Mouse (Mus musculus) liver, adult 2 months (tissue): ENCODE results near the gene Ebf4. TPM values are rescaled to one million over a fixed set of nuclear protein-coding genes. Genes with fewer than 3 reads are reported as not detected.

Source experiments
- DNase-seq: peaks from one replicate; pipeline ENCODE4 v3.0.0-alpha.2; 2011; ENCODE audit warnings: low read depth, low spot score; ENCODE audit errors: extremely low read depth
- H3K27ac ChIP-seq: fragments of 200-500 bp; replicated peaks from 2 replicates; pipeline ENCODE4 v1.5.1; 2012; ENCODE audit warnings: low read depth, mild to moderate bottlenecking, control low read depth, inconsistent platforms, low read length; ENCODE audit not compliant: insufficient read depth
- H3K27me3 ChIP-seq: fragments of 200-500 bp; 2 replicates; pipeline ENCODE4 v1.6.1; 2012; ENCODE audit warnings: mild to moderate bottlenecking, moderate library complexity, low read length, inconsistent platforms; ENCODE audit not compliant: control insufficient read depth, insufficient read depth
- H3K36me3 ChIP-seq: fragments of 200-500 bp; 2 replicates; pipeline ENCODE4 v1.6.1; 2012; ENCODE audit warnings: low read length, inconsistent platforms; ENCODE audit not compliant: control insufficient read depth, insufficient read depth
- H3K4me1 ChIP-seq: fragments of 200-500 bp; 2 replicates; pipeline ENCODE4 v1.6.1; 2011; ENCODE audit warnings: low read length; ENCODE audit not compliant: control insufficient read depth, insufficient read depth
- H3K4me3 ChIP-seq: fragments of 200-500 bp; 2 replicates; pipeline ENCODE4 v1.5.1; 2011; ENCODE audit warnings: low read depth, mild to moderate bottlenecking, control low read depth, low read length, moderate library complexity; ENCODE audit not compliant: insufficient read depth
- H3K79me2 ChIP-seq: fragments of 200-500 bp; 2 replicates; pipeline ENCODE4 v1.6.1; 2012; ENCODE audit warnings: inconsistent platforms, mild to moderate bottlenecking, low read length, moderate library complexity; ENCODE audit not compliant: control insufficient read depth, insufficient read depth
- H3K9ac ChIP-seq: fragments of 200-500 bp; 2 replicates; pipeline ENCODE4 v1.6.1; 2012; ENCODE audit warnings: low read depth, mild to moderate bottlenecking, control low read depth, inconsistent platforms, low read length
- CTCF ChIP-seq: fragments of 200-500 bp; IDR thresholded peaks from 2 replicates; pipeline ENCODE4 v1.5.1; 2011; ENCODE audit warnings: low read depth, low read length, control low read depth
- POLR2A ChIP-seq: fragments of 200-500 bp; IDR thresholded peaks from 2 replicates; pipeline ENCODE4 v1.6.1; 2011; ENCODE audit warnings: low read length, control low read depth; ENCODE audit not compliant: insufficient read depth; ENCODE audit errors: extremely low read depth
- whole genome bisulfite sequencing: fragments of 180-500 bp; shearing (Covaris S2); methylation state at CpG from one replicate; pipeline ENCODE4 v1.1.7; 2018; 5-methylcytosine and 5-hydroxymethylcytosine counted together
- polyA plus RNA-seq: library from polyadenylated mRNA; depleted of rRNA; stranded (reverse); fragments of >200 nt; gene quantifications from 2 replicates; pipeline ENCODE4 v1.2.3, GENCODE M21; 2012
- total RNA-seq: library from RNA; depleted of rRNA; stranded (reverse); fragments of >200 nt; gene quantifications from 2 replicates; pipeline ENCODE4 v1.2.3, GENCODE M21; 2014

The Ebf4 gene
- total and polyA plus RNA-seq, 2 experiments = 0.09 to 0.22 TPM

DNA sequence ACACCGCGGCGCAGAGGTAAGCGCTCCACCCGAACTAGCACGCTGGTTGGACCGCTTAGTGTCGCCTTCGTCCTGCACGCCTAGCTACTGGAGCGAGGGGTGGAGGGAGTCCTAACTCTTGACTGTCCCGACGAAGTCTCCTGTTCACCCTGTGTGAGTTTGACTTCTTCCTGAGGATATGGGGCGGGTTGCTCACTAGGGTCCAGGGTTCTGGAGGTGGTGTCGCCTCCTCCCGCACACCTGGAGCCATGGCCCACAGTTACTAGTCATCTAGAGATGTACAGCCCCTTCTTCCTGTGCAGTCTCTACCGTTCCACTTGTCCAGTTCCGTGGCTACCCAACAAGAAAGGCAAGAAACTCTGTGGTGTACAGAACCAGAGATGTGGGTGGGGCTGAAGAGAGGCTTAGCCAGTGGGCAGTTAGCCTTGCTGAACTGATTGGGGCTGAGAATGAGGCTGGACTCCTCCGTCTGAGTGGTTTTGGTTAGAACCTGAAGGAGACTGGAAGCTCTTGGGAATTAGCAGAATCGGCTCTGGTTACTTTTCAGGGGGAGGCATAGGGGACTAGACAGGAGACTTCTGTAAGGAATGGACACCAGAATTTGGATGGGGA lies 1.3 kb downstream of the Ebf4 start:
- Histone ChIP-seq H3K36me3 (no peaks in the 10 kb centered on the region), H3K79me2 (no peaks in the 10 kb centered on the region), H3K9ac (no peak overlapping the region), H3K4me3 (peak overlapping the region; percentile 47; the same call in 1 of the 2 replicates), H3K27me3 (peaks cover 10% of the 10 kb centered on the region), H3K27ac (no peak overlapping the region), H3K4me1 (no peaks in the 10 kb centered on the region; the same call in 1 of the 2 replicates)
- WGBS = 8% methylated on average over 20 of the region's 20 CpGs
- no peak for DNase-seq
- TF ChIP-seq POLR2A (no peak), CTCF (no peak)

DNA sequence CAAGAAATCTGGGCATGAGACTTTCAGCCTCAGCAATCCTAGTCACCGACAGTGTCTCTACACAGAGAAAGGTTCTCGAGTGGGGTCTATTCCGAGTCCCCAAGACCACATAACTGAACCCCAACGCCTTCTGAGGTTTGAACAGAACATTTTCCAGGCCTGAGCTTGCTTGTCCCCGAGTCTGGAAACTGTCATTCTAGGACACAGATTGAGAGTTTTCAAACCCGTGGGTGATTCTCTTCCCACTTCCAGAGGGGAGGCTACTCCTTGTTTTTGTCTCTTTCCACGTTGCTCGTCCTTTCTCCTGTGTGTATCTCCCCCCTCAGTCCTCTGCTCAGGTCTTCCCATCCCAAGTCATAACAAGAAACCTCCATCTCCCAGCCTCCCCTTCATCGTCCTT lies 2.6 kb downstream of the Ebf4 start:
- WGBS = 85% methylated on average over 9 of the region's 9 CpGs
- H3K9ac ChIP-seq = no peak overlapping the region
- no peak for TF ChIP-seq CTCF
- peaks cover 10% of the 10 kb centered on the region for H3K27me3 ChIP-seq
- H3K79me2 ChIP-seq = no peaks in the 10 kb centered on the region
- H3K27ac ChIP-seq = no peak overlapping the region
- H3K4me1 ChIP-seq = no peaks in the 10 kb centered on the region; the same call in 1 of the 2 replicates
- no peak for DNase-seq
- no peak overlapping the region for H3K4me3 ChIP-seq
- H3K36me3 ChIP-seq = no peaks in the 10 kb centered on the region

DNA sequence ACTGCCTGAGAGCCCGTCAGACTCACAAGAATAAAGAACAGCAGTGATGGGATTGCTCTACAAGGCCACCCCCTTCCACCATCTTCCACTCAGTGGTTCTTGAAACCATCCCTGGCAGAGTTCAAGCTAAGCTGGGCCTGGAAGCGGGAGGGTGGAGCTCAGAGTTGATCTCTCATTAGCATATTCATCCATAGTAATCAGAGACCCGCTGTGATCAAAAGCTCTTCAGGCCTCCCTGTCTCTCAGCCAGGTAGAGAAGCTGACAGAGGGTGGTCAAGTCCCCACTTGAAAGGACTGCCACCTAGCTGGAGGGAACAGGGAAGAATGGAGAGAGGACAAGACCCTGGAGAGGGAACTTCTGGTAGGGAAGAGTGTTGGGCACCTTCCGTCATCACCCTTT lies 8.0 kb downstream of the Ebf4 start:
- no peak overlapping the region for H3K9ac ChIP-seq
- no peaks in the 10 kb centered on the region for H3K4me1 ChIP-seq
- H3K27ac ChIP-seq = no peak overlapping the region
- H3K27me3 ChIP-seq = no peaks in the 10 kb centered on the region
- no peak for DNase-seq
- no peak for TF ChIP-seq POLR2A
- TF ChIP-seq CTCF = no peak
- H3K4me3 ChIP-seq = no peak overlapping the region
- no peaks in the 10 kb centered on the region for H3K79me2 ChIP-seq
- 77% methylated on average over 4 of the region's 4 CpGs for WGBS
- no peaks in the 10 kb centered on the region for H3K36me3 ChIP-seq

DNA sequence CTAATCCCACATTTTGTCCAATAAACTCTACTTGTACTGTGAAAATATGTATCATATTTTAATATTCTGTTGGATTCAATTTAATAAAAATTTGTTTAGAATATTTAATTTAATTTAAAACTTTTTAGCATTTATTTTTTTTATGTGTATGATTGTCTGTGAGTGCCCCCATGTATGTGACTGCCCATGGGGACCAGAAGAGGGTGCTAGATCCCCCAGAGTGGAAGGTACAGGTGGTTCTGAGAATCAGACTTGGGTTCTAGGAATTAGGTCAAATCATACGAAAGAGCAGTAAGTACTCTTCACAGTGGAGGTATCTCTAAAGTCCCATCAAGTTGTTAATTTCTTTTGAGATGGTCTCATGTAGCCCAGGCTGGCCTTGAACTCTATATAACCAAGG lies 32.1 kb downstream of the Ebf4 start:
- Histone ChIP-seq H3K27me3 (no peaks in the 10 kb centered on the region), H3K79me2 (no peaks in the 10 kb centered on the region), H3K27ac (no peak overlapping the region), H3K36me3 (no peaks in the 10 kb centered on the region), H3K4me3 (no peak overlapping the region), H3K4me1 (no peaks in the 10 kb centered on the region), H3K9ac (no peak overlapping the region)
- DNase-seq = no peak
- 61% methylated on average over 1 of the region's 1 CpGs for WGBS
- TF ChIP-seq CTCF (no peak), POLR2A (no peak)

DNA sequence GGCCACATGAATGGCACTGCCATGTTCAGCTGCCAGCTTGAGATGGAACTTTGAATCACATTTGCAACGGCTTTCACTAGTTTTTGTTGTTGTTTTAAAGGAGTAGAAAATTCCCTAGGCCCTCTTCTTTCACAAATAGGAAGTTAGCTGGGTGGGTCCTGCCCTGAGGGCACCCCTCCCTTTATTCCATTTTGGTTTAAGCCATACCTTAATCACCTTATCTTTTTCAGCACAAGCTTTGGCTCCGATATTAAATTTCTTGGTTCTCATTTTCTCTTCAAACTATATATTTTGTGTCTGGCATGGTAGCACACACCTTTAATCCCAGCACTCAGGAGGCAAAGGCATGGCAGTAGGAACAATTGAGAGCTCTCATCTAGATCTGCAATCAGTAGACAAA lies 34.5 kb downstream of the Ebf4 start:
- TF ChIP-seq POLR2A (no peak), CTCF (no peak)
- DNase-seq = no peak
- Histone ChIP-seq H3K4me3 (no peak overlapping the region), H3K36me3 (no peaks in the 10 kb centered on the region), H3K9ac (no peak overlapping the region), H3K79me2 (no peaks in the 10 kb centered on the region), H3K4me1 (no peaks in the 10 kb centered on the region), H3K27me3 (no peaks in the 10 kb centered on the region), H3K27ac (no peak overlapping the region)
- WGBS = 88% methylated on average over 2 of the region's 2 CpGs

DNA sequence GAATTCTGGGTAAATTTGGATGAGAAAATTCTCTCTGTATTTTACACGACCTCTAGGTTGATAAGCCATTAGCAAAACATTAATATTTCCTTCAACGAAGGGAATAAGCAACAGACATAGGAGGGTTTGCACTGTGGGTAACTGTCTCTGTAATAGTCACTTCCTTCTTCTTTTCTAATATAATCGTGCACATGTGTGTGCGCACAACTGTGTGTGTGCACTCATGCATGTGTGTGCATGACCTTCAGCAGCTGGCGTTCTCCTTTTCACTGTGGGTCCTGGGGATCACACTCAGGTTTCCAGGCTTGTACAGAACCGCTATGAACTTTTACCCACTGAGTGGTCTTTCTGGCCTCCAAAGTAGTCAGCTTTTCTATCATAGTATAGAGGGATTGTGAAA lies 40.1 kb downstream of the Ebf4 start:
- Histone ChIP-seq H3K27me3 (no peaks in the 10 kb centered on the region; the same call in 1 of the 2 replicates), H3K36me3 (no peaks in the 10 kb centered on the region), H3K4me3 (no peak overlapping the region), H3K4me1 (no peaks in the 10 kb centered on the region), H3K9ac (no peak overlapping the region), H3K27ac (no peak overlapping the region), H3K79me2 (no peaks in the 10 kb centered on the region)
- WGBS = 76% methylated on average over 6 of the region's 6 CpGs
- TF ChIP-seq CTCF (no peak), POLR2A (no peak)
- no peak for DNase-seq
